Mouse (Mus musculus): ENCODE measurements around the gene Ptprf. TPM values are rescaled to one million over a fixed set of nuclear protein-coding genes. Genes with fewer than 3 reads are reported as not detected.
A peak's percentile ranks its signal among the peaks of the same experiment; 100 is the strongest.

Ptprf gene
- polyA plus RNA-seq, 1 experiment, result 7.4 TPM

DNA sequence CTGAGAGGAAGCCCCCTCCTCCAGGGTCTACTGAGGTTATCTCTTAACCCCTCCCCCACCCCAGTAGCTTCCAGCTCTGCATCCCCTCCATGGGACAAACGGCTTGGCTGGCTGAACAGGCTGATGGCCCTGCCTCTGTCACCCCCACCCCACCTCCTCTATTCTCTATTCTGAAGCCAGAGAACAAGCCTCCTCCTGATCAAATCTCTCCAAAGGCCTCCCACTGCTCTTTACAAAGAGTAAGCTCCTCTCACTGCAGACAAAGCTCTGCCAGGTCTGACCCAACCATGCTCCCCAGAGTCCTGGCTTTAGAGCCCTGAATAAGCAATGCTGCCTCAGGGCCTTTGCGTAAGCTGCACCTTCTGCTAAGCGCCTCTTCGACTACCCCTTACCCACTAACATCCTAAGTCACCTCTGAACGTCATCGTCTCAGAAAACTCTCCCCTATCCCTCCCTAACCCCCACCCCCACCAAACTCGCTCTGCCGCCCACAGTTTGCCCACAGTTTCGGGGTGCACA is 19.6 kb downstream of the Ptprf start:
- Histone ChIP-seq H3K4me3 (replicated peaks; ENCODE audit: control insufficient read depth, low read depth, low read length) (no peak overlapping the region), H3K27ac (ENCODE audit: control insufficient read depth, insufficient read depth, low read depth, low read length, poor library complexity) (no peak overlapping the region), H3K4me1 (ENCODE audit: control insufficient read depth, insufficient read depth, low read length) (peaks cover 3% of the 10 kb centered on the region)
- WGBS, result 80% methylated on average over 9 of the region's 9 CpGs
- TF ChIP-seq POLR2A (IDR thresholded peaks at IDR 0.05; ENCODE audit: borderline replicate concordance, control insufficient read depth, low read depth, low read length), result no peak

DNA sequence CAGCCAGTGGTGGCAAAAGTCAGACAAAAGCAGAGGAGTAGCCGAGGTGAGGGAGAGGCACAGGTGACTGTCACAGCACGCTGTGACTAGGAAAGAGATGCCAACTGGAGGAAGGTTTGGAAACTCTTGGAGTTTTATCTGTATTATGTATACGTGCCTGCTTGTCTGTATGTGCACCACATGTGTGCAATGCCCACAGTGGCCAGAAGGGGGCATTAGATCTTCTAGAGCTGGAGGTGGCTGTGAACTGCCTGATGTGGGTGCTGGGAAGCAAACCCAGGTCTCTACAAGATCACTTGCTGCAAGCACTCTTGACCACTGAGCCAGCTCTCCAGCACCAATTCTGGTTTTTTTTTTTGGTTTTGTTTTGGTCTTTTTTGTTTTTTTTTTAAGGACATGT is 20.5 kb downstream of the Ptprf start:
- H3K4me3 ChIP-seq (replicated peaks; ENCODE audit: control insufficient read depth, low read depth, low read length), result no peak overlapping the region
- TF ChIP-seq CTCF (IDR thresholded peaks at IDR 0.05; ENCODE audit: control insufficient read depth, insufficient read depth, low read length) (no peak), POLR2A (IDR thresholded peaks at IDR 0.05; ENCODE audit: borderline replicate concordance, control insufficient read depth, low read depth, low read length) (no peak)
- H3K4me1 ChIP-seq (ENCODE audit: control insufficient read depth, insufficient read depth, low read length), result peaks cover 3% of the 10 kb centered on the region
- H3K27ac ChIP-seq (ENCODE audit: control insufficient read depth, insufficient read depth, low read depth, low read length, poor library complexity), result no peak overlapping the region
- WGBS, result 91% methylated on average over 3 of the region's 3 CpGs

DNA sequence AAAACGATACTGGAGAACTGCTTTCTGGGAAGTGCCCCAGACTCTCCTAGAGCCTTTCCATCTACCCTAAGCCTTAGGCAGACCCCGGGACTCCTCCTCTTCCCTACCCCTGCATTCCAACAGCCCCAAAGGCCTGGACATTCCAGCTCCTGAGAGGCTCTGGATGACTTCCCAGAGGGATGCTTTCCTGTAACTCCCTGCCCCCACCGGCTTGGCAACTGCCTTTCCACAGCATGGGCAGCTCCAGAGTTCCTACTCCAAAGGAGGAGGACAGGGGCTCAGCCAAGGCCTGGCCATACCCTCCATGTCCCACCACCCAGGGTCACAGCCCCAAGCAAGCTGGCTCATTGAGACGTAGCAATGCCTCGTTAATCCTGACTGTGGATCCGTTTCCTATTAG is 21.2 kb downstream of the Ptprf start:
- no peak overlapping the region for H3K27ac ChIP-seq (ENCODE audit: control insufficient read depth, insufficient read depth, low read depth, low read length, poor library complexity)
- 84% methylated on average over 6 of the region's 6 CpGs for WGBS
- H3K4me3 ChIP-seq (replicated peaks; ENCODE audit: control insufficient read depth, low read depth, low read length), result no peak overlapping the region
- peaks cover 3% of the 10 kb centered on the region for H3K4me1 ChIP-seq (ENCODE audit: control insufficient read depth, insufficient read depth, low read length)
- TF ChIP-seq CTCF (IDR thresholded peaks at IDR 0.05; ENCODE audit: control insufficient read depth, insufficient read depth, low read length) (no peak), POLR2A (IDR thresholded peaks at IDR 0.05; ENCODE audit: borderline replicate concordance, control insufficient read depth, low read depth, low read length) (no peak)

DNA sequence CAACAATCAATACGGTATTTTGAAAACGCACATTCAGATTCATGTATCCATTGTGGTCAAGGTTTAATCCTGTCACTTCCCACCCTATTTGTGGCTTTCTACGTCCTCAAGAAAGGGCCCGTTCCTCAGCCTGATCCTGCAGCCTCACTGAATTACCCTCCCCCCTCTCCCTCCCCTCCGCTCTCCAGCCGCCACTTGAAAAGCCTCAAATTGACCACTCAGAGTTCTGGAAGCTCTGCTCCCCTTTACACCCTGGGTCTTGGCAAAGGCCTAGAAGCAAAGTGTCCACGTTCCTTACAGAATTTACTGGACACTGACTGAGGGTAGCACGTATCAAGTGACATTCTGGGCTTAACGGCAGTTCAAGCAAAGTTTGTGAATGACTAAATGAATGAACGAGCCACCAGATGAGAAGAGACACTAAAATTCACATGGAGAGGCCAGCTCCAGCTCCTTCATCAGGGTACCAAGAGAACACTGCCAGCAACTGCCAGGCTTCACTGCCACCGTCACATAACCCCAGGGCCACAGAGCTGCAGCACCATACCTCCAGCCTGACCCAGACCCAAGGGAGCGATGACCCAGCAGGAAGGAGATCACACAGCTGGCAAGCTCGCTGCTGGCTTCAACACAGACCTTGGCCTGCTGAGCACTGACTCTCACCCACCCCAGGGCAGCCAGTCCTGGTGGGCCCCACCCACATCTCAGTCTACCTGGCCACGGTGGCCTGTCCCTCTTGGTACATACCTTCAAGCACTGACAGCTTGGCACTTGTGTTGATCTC is 22.6 kb downstream of the Ptprf start:
- H3K27ac ChIP-seq (ENCODE audit: control insufficient read depth, insufficient read depth, low read depth, low read length, poor library complexity), result no peak overlapping the region
- WGBS, result 78% methylated on average over 14 of the region's 14 CpGs
- H3K4me3 ChIP-seq (replicated peaks; ENCODE audit: control insufficient read depth, low read depth, low read length), result no peak overlapping the region
- no peak for TF ChIP-seq CTCF (IDR thresholded peaks at IDR 0.05; ENCODE audit: control insufficient read depth, insufficient read depth, low read length)
- no peaks in the 10 kb centered on the region; the same call in 1 of the 2 replicates for H3K4me1 ChIP-seq (ENCODE audit: control insufficient read depth, insufficient read depth, low read length)

DNA sequence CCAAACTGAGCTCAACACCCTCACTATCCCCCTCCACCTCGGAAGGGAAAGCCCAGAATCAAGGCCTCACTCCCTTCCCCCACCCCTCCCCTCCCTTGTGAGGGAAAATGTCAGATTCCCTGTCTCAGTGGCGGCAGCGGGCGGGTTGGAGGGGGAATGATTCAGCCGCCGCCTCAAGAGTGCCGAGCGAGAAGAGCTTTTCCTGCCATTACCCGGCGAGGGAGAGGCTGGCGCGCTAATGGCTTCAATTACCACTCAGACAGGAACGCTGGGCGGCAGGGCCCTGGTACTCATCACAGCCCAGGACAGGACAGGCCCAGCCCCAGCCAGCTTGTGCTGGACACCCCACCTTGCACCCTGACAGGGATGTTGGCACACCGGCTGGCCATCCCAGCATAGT is 25.6 kb downstream of the Ptprf start:
- H3K4me1 ChIP-seq (ENCODE audit: control insufficient read depth, insufficient read depth, low read length), result no peaks in the 10 kb centered on the region
- TF ChIP-seq POLR2A (IDR thresholded peaks at IDR 0.05; ENCODE audit: borderline replicate concordance, control insufficient read depth, low read depth, low read length), result no peak
- TF ChIP-seq CTCF (IDR thresholded peaks at IDR 0.05; ENCODE audit: control insufficient read depth, insufficient read depth, low read length), result no peak
- H3K4me3 ChIP-seq (replicated peaks; ENCODE audit: control insufficient read depth, low read depth, low read length), result no peak overlapping the region
- 61% methylated on average over 15 of the region's 15 CpGs for WGBS
- no peak overlapping the region for H3K27ac ChIP-seq (ENCODE audit: control insufficient read depth, insufficient read depth, low read depth, low read length, poor library complexity)

DNA sequence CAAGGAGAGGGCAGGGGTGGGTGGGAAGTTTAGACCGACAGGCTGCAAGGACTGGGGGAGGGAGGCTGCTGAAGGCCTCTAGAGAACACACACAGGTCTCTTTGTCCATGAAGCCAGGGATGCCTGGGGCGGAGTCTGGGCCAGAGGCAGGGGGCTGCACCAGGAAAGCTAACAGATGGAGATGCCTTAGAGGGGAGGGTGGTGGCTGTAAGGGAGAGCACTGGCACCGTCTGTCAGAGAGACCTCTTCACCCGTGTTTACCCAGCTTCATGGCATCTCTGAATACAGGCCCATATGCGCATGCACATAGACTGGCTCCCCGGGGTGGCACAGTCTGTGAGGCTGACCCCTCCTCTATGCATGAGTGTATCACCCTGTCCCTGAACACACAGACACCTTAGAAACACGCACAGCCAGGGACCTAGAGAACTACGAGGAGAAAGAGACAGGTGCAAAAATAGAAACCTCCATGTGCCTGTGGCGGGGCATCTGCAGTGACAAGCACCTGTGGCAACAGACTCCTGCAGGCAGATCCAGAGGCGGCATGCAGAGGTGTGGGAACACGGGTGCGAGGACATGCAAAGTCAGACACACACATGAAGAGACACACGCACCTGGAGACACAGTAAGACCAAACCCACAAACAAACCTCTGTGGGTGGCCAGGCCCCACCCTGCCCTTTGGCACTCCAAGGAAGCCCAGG is 29.3 kb downstream of the Ptprf start:
- H3K4me1 ChIP-seq (ENCODE audit: control insufficient read depth, insufficient read depth, low read length), result no peaks in the 10 kb centered on the region
- H3K4me3 ChIP-seq (replicated peaks; ENCODE audit: control insufficient read depth, low read depth, low read length), result no peak overlapping the region
- WGBS, result 81% methylated on average over 13 of the region's 13 CpGs
- TF ChIP-seq CTCF (IDR thresholded peaks at IDR 0.05; ENCODE audit: control insufficient read depth, insufficient read depth, low read length) (no peak), POLR2A (IDR thresholded peaks at IDR 0.05; ENCODE audit: borderline replicate concordance, control insufficient read depth, low read depth, low read length) (no peak)
- no peak overlapping the region for H3K27ac ChIP-seq (ENCODE audit: control insufficient read depth, insufficient read depth, low read depth, low read length, poor library complexity)

- TF ChIP-seq CTCF (IDR thresholded peaks at IDR 0.05; ENCODE audit: control insufficient read depth, insufficient read depth, low read length), result no peak
- TF ChIP-seq POLR2A (IDR thresholded peaks at IDR 0.05; ENCODE audit: borderline replicate concordance, control insufficient read depth, low read depth, low read length), result no peak
These were observed 29.9 kb downstream of the Ptprf start for GRCm38 (mm10) chr4:118261291-118261690.

DNA sequence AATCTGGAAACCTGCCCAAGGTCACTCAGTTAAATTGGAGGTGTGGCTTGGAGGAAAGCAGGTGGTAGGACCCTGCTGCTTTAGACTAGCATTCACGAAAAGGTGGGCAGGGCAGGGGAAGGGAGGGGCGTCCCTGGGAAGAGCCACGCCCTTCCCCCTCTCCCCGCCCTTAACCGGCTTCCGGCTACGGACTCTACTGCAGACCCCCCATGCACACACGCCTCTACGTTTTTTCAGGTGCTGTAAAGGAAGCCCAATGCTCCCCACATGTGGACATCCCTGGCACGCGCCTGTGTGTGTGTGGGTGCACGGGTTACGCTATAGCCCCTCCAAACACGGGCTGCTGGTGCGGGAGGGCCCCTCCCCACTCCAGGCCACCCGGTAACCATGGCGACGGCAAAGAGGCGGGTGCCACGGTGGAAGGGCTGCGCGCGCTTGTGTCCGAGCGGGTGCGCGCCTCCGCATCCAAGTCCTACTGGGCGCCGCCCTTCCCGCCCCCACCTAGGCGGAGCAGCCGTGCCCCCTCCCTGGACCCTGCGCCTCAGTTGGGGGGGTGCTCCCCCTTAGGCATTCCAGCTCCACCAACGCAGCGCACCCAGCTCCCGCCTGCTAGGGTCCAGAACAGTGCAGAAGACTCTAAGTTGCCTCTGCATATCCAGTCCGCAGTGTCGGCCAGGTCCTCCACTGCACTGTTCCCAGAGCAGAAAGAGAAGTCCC is 30.5 kb downstream of the Ptprf start:
- H3K4me1 ChIP-seq (ENCODE audit: control insufficient read depth, insufficient read depth, low read length), result no peaks in the 10 kb centered on the region
- WGBS, result 4% methylated on average over 39 of the region's 39 CpGs
- TF ChIP-seq CTCF (IDR thresholded peaks at IDR 0.05; ENCODE audit: control insufficient read depth, insufficient read depth, low read length) (no peak), POLR2A (IDR thresholded peaks at IDR 0.05; ENCODE audit: borderline replicate concordance, control insufficient read depth, low read depth, low read length) (no peak)
- H3K27ac ChIP-seq (ENCODE audit: control insufficient read depth, insufficient read depth, low read depth, low read length, poor library complexity), result no peak overlapping the region
- H3K4me3 ChIP-seq (replicated peaks; ENCODE audit: control insufficient read depth, low read depth, low read length), result peak overlapping the region; percentile 26

More at GRCm38 (mm10) chr4:118261291-118261690, 29.9 kb downstream of the Ptprf start:
- WGBS, result 48% methylated on average over 5 of the region's 5 CpGs
- Histone ChIP-seq H3K27ac (ENCODE audit: control insufficient read depth, insufficient read depth, low read depth, low read length, poor library complexity) (no peak overlapping the region), H3K4me3 (replicated peaks; ENCODE audit: control insufficient read depth, low read depth, low read length) (no peak overlapping the region), H3K4me1 (ENCODE audit: control insufficient read depth, insufficient read depth, low read length) (no peaks in the 10 kb centered on the region)

All from bone marrow, adult 2 months (tissue).